Mouse (Mus musculus): ENCODE results near the gene Cdc42bpg.

DNA sequence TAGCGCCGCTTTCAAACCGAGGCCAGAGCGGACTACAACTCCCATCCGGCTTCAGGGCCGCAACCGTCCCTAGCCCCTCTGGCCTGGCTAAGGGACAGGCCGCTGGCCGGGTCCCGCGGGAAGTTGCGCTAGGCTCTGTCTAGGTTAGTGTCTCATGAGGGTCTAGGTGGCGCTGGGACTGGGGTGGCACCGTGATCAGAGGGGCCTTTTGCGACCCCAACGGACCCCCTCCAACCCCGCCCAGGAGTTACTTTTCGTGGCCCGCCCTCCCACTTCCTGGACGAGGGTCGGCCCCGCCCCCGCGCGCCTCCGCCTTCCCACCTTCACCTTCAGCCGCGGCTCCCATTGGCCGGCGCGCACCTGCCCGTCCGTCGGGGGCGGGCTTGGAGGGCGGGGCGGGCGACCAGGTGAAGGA is at the start of gene Cdc42bpg:
- TF ChIP-seq POLR2A (IDR thresholded peaks at IDR 0.05; ENCODE audit: insufficient read depth, low read length) = no peak
- no peak for TF ChIP-seq CTCF (IDR thresholded peaks at IDR 0.05; ENCODE audit: low read depth, low read length)

Measured in ES-Bruce4 (cell line).